Mouse (Mus musculus) MEL (cell line): ENCODE results near the gene Npas3. TPM values are rescaled to one million over a fixed set of nuclear protein-coding genes. Genes with fewer than 3 reads are reported as not detected.

ENCODE experiments used
- DNase-seq: peaks from one replicate; pipeline ENCODE4 v3.0.0; 2011; ENCODE audit warnings: low read depth, low spot score
- H3K27ac ChIP-seq: 2 replicates; pipeline ENCODE4 v1.5.1; 2012; ENCODE audit warnings: low read depth, mild to moderate bottlenecking, control low read depth, low read length, moderate library complexity; ENCODE audit not compliant: control insufficient read depth
- H3K27me3 ChIP-seq, 2 experiments: fragments of 150-350 bp in 1 of 2; sonication (generic) in 1 of 2; 2 replicates each; pipeline ENCODE4 v1.6.1; 2012; ENCODE audit warnings: low read length in 2 of 2, mild to moderate bottlenecking in 2 of 2, improper control_type of control experiment in 1 of 2, moderate library complexity in 1 of 2; ENCODE audit not compliant: insufficient read depth in 2 of 2, control insufficient read depth in 1 of 2
- H3K36me3 ChIP-seq, 2 experiments: 2 replicates each; pipeline ENCODE4 v1.6.1; 2012 to 2014; ENCODE audit warnings: low read length in 2 of 2, improper control_type of control experiment in 1 of 2, inconsistent platforms in 1 of 2, mild to moderate bottlenecking in 1 of 2; ENCODE audit not compliant: insufficient read depth in 2 of 2, control insufficient read depth in 1 of 2
- H3K4me1 ChIP-seq, 2 experiments: fragments of 150-350 bp in 1 of 2; sonication (generic) in 1 of 2; 2 replicates each; pipeline ENCODE4 v1.6.1; 2012; ENCODE audit warnings: low read length in 2 of 2, improper control_type of control experiment in 1 of 2, mild to moderate bottlenecking in 1 of 2; ENCODE audit not compliant: insufficient read depth in 2 of 2, control insufficient read depth in 1 of 2
- H3K4me3 ChIP-seq, 2 experiments: fragments of 150-350 bp in 1 of 2; sonication (generic) in 1 of 2; 2 replicates each; pipeline ENCODE4 v1.5.1; 2012; ENCODE audit warnings: low read depth in 2 of 2, low read length in 2 of 2, mild to moderate bottlenecking in 2 of 2, moderate library complexity in 2 of 2, control low read depth in 1 of 2, improper control_type of control experiment in 1 of 2; ENCODE audit not compliant: control insufficient read depth in 1 of 2, insufficient read depth in 1 of 2
- H3K79me2 ChIP-seq: 2 replicates; pipeline ENCODE4 v1.6.1; 2012; ENCODE audit warnings: mild to moderate bottlenecking, low read length, moderate library complexity; ENCODE audit not compliant: control insufficient read depth, poor library complexity, insufficient read depth
- H3K9ac ChIP-seq: 2 replicates; pipeline ENCODE4 v1.6.1; 2012; ENCODE audit warnings: low read depth, mild to moderate bottlenecking, control low read depth, low read length, moderate library complexity; ENCODE audit not compliant: control insufficient read depth, poor library complexity, severe bottlenecking
- H3K9me3 ChIP-seq: fragments of 150-350 bp; sonication (generic); replicated peaks from 2 replicates; pipeline ENCODE4 v1.6.1; 2012; ENCODE audit warnings: mild to moderate bottlenecking, low read length, improper control_type of control experiment, moderate library complexity; ENCODE audit not compliant: insufficient read depth
- CHD1 ChIP-seq: IDR thresholded peaks from 2 replicates; pipeline ENCODE4 v1.6.1; 2012; ENCODE audit warnings: low read depth, mild to moderate bottlenecking, inconsistent platforms, low read length, improper control_type of control experiment
- CHD2 ChIP-seq: IDR thresholded peaks from 2 replicates; pipeline ENCODE4 v1.6.1; 2011; ENCODE audit warnings: low read length, improper control_type of control experiment
- EP300 ChIP-seq, 2 experiments: IDR thresholded peaks; 2 replicates each; pipeline ENCODE4 v1.6.1; 2011; ENCODE audit warnings: improper control_type of control experiment in 2 of 2, low read length in 2 of 2, low read depth in 1 of 2, mild to moderate bottlenecking in 1 of 2
- ETS1 ChIP-seq: IDR thresholded peaks from 2 replicates; pipeline ENCODE4 v1.6.1; 2012; ENCODE audit warnings: low read depth, mild to moderate bottlenecking, inconsistent platforms, low read length, improper control_type of control experiment, moderate library complexity
- GATA1 ChIP-seq: IDR thresholded peaks from 2 replicates; pipeline ENCODE4 v1.6.1; 2011; ENCODE audit warnings: low read depth, low read length, improper control_type of control experiment
- KAT2A ChIP-seq: conservative IDR thresholded peaks from 2 replicates; pipeline ENCODE4 v1.6.1; 2012; ENCODE audit warnings: low read depth, low read length, improper control_type of control experiment, inconsistent platforms
- MAFK ChIP-seq: IDR thresholded peaks from 2 replicates; pipeline ENCODE4 v1.6.1; 2011; ENCODE audit warnings: low read depth, mild to moderate bottlenecking, low read length, improper control_type of control experiment, borderline replicate concordance
- MAZ ChIP-seq: IDR thresholded peaks from 2 replicates; pipeline ENCODE4 v1.6.1; 2012; ENCODE audit warnings: low read depth, mild to moderate bottlenecking, inconsistent platforms, low read length, improper control_type of control experiment
- MEF2A ChIP-seq: IDR thresholded peaks from 2 replicates; pipeline ENCODE4 v1.6.1; 2014; ENCODE audit warnings: low read depth, mild to moderate bottlenecking, inconsistent platforms, low read length, improper control_type of control experiment; ENCODE audit not compliant: poor library complexity, insufficient replicate concordance, severe bottlenecking; ENCODE audit errors: extremely low read depth
- MXI1 ChIP-seq: IDR thresholded peaks from 2 replicates; pipeline ENCODE4 v1.6.1; 2011; ENCODE audit warnings: mild to moderate bottlenecking, low read depth, low read length, improper control_type of control experiment
- MYB ChIP-seq: IDR thresholded peaks from 2 replicates; pipeline ENCODE4 v1.6.1; 2011; ENCODE audit warnings: mild to moderate bottlenecking, low read depth, low read length, improper control_type of control experiment
- NRF1 ChIP-seq: IDR thresholded peaks from 2 replicates; pipeline ENCODE4 v1.6.1; 2014; ENCODE audit warnings: low read depth, mild to moderate bottlenecking, inconsistent platforms, low read length, improper control_type of control experiment, moderate library complexity; ENCODE audit not compliant: poor library complexity, insufficient read depth, severe bottlenecking
- POLR2AphosphoS2 ChIP-seq: IDR thresholded peaks from 2 replicates; pipeline ENCODE4 v1.6.1; 2011; ENCODE audit warnings: low read length, improper control_type of control experiment
- POLR2AphosphoS5 ChIP-seq: IDR thresholded peaks from 2 replicates; pipeline ENCODE4 v1.6.1; 2012; ENCODE audit warnings: low read depth, borderline replicate concordance, mild to moderate bottlenecking, inconsistent platforms, low read length, moderate library complexity, mixed read lengths
- TAL1 ChIP-seq: IDR thresholded peaks from 2 replicates; pipeline ENCODE4 v1.6.1; 2012; ENCODE audit warnings: mild to moderate bottlenecking, inconsistent platforms, low read length, moderate library complexity, mixed read lengths
- TBP ChIP-seq: IDR thresholded peaks from 2 replicates; pipeline ENCODE4 v1.8.0; 2011; ENCODE audit warnings: low read depth, low read length, improper control_type of control experiment
- USF1 ChIP-seq: IDR thresholded peaks from 2 replicates; pipeline ENCODE4 v1.6.1; 2014; ENCODE audit warnings: low read depth, mild to moderate bottlenecking, inconsistent platforms, low read length, improper control_type of control experiment, moderate library complexity
- polyA plus RNA-seq, 2 experiments: library from polyadenylated mRNA; stranded (reverse) in 1 of 2; unstranded in 1 of 2; fragments of >175 nt in 1 of 2; fragments of >200 nt in 1 of 2; gene quantifications; 2 replicates each; pipeline versions ENCODE4 v1.2.1 to v1.2.4; 2012; ENCODE audit warnings: low replicate concordance in 2 of 2, low read depth in 1 of 2; ENCODE audit not compliant: insufficient read length in 2 of 2, insufficient read depth in 1 of 2, missing spikeins in 1 of 2
- total RNA-seq: library from RNA; depleted of rRNA; stranded (reverse); fragments of 300-350 nt; gene quantifications from 2 replicates; pipeline ENCODE4 v1.2.3, GENCODE M21; 2012

The Npas3 gene
- total and polyA plus RNA-seq, 3 experiments: not detected

DNA sequence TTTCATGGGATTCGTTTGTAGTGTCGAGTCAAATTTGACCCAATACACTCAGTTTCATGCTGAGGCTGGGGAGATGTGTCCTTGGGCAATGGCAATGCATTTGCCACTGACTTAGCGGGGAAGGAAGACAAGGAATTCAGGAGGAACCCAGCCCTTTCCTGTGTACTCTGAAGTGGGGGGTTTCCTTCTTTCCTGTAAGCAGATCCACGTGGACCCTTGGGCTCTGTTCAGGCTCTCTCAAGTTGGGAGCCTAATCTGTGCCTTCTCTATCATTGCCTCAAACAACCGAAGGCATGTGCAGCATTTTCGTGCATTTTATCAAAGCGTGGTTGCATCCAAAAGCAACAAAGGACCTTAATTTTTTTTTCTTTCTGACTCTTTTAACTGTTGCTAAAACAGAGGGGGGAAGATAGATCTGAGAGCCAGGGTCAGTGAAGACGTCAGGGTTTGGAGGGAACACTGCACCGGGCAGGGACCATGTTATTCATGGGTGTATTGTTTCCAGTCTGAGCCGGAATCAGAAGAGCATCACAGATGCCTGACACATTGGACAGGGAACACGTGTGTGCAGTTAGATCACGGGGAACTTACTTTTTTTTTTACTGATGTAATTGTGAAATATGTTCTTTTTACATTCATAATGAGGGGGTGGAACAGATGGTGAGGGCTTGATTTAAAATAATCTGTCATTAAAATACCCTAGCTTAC is 577.6 kb downstream of the Npas3 start:
- no peaks in the 10 kb centered on the region for H3K9me3 ChIP-seq
- TF ChIP-seq TAL1: no peak
- TF ChIP-seq ETS1: no peak
- TF ChIP-seq POLR2AphosphoS2: no peak
- no peak for TF ChIP-seq KAT2A
- no peak for TF ChIP-seq POLR2AphosphoS5
- no peak for TF ChIP-seq MAFK
- TF ChIP-seq TBP: no peak
- TF ChIP-seq MYB: no peak
- no peak for TF ChIP-seq MAZ
- TF ChIP-seq NRF1: no peak
- TF ChIP-seq MXI1: no peak
- no peak for TF ChIP-seq MEF2A
- TF ChIP-seq CHD1: no peak
- no peak for TF ChIP-seq CHD2
- no peak for TF ChIP-seq USF1
- TF ChIP-seq EP300 (IDR thresholded peaks at IDR 0.05; ENCODE audit: low read depth in 1 of 2, low read length in 2 of 2): no peak
- no peak for TF ChIP-seq GATA1
- no peak overlapping the region for H3K4me3 ChIP-seq
- no peak for DNase-seq
- no peaks in the 10 kb centered on the region for H3K4me1 ChIP-seq
- H3K79me2 ChIP-seq: no peaks in the 10 kb centered on the region
- H3K27ac ChIP-seq: no peak overlapping the region
- H3K36me3 ChIP-seq: no peaks in the 10 kb centered on the region
- no peaks in the 10 kb centered on the region for H3K27me3 ChIP-seq
- H3K9ac ChIP-seq: no peak overlapping the region

DNA sequence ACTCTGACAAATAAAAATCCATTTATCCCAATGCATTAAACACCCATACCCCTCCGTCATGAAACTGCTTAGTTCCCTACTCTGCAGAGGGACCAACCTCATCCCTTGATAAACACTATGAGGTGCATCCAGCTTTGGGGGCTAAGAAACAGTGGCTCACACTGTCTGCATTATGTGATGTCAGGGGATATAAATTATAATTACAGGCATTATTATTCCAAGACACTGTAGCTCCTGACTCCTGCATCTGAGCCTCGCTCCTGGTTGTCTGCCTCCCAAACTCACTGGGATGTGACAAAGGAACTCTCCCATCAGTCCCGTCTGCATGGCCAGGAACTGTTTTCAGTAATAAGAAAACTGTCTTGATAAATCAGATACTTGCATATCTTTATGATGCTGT is 578.3 kb downstream of the Npas3 start:
- Histone ChIP-seq H3K36me3 (no peaks in the 10 kb centered on the region), H3K79me2 (no peaks in the 10 kb centered on the region), H3K4me1 (no peaks in the 10 kb centered on the region), H3K27ac (no peak overlapping the region), H3K27me3 (no peaks in the 10 kb centered on the region), H3K9me3 (no peaks in the 10 kb centered on the region), H3K4me3 (no peak overlapping the region), H3K9ac (no peak overlapping the region)
- TF ChIP-seq NRF1 (no peak), KAT2A (no peak), MXI1 (no peak), MYB (no peak)
- DNase-seq: no peak
